Mouse (Mus musculus): ENCODE measurements at regions not wholly inside any gene's neighbourhood (a gene's known extent, or its start where the extent isn't known, plus 50 kb on each side); places are given as distances from the start of the nearest gene placed in this dataset.

DNA sequence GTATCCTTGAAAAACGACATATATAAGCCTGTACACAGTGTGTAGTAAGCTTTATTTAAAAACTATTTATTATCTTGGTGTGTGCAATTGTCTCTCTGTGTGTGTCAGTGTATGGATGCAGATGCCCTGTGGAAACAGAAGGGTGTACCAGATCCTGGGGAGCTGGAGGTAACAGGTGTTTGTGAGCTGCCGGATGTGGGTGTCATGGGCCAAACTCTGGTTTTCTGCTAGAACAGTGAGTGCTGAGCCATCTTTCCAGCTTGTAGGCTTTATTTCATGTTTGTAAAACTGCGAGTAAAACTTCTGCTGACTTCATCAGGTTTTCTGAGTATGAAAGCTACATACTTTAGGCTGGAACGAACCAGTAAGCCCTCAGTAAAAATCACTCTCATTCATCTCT is 322.3 kb upstream of the Gm5148 start:
- DNase-seq (ENCODE audit: low read depth): no peak

DNA sequence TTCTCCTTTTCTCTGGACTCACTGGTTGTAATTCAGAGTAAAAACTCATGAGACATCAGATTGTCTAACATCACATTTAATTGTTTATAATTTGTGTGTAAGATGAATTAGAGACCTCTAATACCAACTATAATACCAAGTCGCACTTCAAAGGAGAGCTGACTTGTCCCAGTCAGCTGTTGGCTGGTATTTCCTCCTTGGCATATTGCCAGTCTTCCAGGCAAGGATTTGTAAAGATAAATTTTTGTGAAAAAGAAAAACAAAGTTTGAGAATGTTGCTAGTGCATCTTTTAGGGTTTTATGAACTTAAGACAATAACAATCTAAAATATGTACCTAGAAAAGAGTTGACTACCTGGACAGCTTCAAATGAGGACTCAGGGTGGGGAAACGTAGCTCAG is 321.7 kb upstream of the Gm5148 start:
- DNase-seq (ENCODE audit: low read depth): no peak

DNA sequence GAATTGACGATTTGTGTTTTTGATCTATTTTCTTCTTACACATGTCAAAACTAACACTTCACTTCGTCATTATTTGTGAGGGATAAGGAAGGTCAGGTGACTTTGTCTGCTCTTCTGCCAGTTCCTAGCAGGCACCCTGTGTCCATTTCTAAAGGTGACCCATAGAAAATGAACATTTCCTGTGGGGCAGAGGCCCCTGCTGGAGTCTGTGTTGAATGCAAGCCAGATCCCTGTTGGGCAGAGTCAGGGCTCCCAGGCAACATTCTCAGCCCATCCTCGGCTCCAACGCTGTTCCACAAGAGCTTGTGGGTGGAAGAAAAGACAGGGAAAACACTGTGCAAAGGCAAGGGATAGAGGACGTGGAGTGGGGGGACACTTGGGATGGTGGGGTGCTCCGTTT is 321.2 kb upstream of the Gm5148 start:
- DNase-seq (ENCODE audit: low read depth): no peak

DNA sequence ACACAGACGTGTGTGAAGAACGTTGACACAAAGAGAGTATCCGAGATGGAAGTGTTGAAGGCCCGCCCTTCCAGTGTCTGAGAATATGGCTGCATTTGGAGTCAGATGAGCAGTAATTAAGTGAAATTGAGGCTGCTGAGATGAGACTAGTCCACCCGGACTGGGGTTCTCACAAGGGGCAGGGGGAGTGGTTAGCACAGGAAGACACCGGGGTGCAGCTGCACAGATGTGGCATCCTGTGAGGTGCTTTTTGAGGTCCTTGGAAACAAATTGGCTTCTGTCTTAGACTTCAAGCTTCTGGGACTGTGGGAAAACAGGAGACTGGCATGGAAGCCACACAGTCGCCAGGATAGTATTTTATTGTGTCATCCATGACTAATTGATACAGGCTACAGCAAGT is 320.0 kb upstream of the Gm5148 start:
- DNase-seq (ENCODE audit: low read depth): no peak

DNA sequence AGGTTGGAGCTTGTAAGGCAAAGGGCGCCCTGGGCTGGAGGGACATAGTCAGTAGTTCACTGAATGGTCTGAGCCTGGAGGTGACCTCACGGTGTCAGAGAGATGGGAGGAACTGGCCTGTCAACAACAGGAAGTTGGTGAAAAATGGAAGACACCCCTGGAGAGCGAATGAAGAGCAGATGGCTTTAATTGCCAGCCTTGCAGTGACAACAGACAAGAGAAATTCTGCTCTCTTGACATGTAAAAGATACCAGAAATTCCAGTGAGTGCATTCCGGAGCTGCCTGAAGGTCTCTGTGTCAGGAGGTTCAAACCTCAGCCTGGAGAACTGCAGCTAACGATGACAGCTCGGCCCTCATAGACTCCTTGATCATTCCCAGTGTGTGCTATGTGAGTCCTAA is 318.3 kb upstream of the Gm5148 start:
- no peak for DNase-seq (ENCODE audit: low read depth)

DNA sequence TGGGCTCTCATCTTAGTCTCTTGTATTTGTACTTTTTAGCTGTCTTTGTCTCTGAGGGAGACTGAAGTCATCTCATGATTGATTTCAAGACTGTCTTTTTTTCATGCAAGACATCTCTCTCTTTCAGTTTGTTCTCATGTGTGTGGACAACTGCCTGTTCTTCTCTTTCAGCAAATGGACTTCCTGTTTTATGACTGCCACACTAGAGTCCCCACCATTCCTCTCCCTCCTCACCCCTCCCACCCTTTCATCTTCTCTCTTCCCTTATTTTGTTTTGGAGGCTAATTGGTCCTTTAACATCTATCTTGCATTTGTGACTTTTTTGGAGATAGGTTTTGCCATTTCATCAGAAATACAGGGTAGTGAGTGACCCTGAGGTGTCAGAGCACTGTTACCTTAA is 311.8 kb upstream of the Gm5148 start:
- no peak for DNase-seq (ENCODE audit: low read depth)

DNA sequence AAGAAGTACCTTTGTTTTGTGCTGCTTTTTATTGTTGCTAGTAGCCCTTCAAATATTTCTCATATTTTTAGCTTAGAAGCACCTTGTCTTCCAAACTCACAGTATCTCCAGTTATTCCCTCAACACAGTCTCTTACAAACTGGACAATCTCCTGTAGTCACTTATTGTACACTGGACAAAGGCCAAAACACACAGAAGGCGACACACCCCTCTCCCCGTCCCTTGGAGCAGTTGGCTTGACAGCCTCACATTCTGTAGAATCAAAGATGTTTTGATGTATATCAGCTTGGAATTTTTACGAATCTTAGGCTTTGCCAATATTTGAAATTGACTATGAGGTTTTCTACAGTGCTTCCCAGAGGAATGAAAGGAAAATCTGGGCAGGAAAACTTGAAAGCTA is 309.8 kb upstream of the Gm5148 start:
- DNase-seq (ENCODE audit: low read depth): no peak

DNA sequence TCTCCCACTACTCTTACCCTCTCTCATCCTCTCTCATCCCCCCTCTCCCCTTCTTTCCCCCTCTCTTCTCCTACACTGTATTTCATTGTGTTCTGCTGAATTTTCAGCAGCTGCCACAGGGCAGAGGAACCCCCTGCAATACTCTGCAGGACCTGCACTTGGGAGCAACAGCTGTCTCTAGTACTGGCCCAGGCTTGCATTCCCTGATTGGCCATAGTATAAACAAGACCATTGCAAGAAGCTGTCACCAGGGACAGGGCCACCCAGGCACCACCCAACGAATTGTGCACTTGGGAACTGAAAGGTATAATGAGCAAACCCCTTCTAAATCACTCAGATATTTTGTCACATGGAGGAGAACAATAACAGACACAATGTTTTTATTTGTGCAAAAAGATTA is 290.5 kb upstream of the Gm5148 start:
- no peak for DNase-seq (ENCODE audit: low read depth)

DNA sequence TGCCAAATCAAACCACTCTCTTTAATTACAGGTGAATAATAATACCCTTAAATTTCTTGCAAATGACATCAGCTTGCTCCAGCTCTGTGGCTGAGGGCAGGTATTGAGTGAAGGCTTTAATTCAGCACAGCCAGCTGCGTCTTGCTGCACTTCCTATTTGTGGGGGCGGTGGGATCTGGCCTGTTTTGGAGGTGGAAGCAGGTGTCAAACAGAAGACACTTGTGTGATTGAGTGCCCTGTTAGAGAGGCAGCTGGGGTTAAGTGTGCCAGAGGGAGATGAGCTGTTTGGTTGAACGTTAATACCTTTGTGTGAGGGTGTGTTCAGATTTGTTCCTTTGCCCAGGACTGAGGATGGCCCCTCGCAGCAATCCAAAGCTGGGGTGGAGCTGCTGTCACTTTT is 284.9 kb upstream of the Gm5148 start:
- DNase-seq (ENCODE audit: low read depth): no peak

DNA sequence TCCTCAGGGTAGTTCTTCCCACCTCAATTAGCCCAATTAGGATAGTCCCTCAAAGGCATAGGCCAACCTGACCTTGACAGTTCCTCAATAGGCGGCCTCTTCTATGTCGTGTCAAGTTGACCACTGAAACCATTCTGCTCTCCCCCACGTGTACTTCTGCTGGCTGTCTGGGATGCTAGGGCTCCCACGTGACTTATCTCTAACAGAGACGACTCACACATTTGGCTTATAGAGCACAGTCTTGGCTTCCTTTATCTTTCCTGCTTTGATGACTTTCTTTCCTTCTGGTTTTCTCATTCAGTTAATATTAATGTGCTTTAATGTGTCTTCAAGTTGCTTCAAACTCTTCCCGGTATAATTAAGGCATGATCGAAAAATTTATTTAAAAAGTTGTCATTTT is 284.0 kb upstream of the Gm5148 start:
- no peak for DNase-seq (ENCODE audit: low read depth)

DNA sequence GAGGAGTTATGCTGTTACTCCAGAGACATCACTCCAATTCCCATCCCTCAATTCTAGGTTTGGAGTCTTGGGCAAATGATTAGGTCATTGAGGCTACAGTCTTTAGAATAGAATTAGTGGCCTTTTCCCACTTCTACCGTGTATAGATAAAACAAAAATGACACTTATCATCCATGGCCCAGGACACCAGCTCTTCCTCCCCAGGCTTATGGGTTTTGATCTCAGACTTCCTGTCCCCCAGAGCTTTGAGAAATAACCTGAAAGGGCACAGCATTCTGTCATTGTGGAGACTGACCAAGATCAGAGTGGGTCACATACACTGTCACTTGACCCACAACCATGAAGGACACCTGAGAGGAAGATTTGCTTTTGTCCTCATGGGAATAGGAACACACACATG is 283.3 kb upstream of the Gm5148 start:
- no peak for DNase-seq (ENCODE audit: low read depth)

DNA sequence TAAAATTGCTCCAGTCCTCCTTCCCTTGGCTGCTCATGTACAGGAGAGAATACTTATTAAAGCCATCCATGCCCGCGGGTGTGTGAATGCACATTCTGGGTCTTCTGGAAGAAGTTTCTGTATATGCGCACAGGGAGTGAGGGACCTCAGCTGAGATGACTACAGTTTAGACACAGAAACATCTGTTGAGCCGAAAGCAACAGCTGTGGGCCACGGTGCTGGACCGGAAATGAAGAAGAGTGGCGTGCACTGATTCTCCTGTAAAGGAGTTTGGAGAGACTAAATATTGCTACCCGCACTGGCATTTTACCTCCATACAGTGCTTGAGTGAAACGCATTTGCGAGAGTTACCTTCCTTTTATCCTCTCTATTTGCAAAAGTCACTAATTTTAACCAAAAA is 278.0 kb upstream of the Gm5148 start:
- no peak for DNase-seq (ENCODE audit: low read depth)

DNA sequence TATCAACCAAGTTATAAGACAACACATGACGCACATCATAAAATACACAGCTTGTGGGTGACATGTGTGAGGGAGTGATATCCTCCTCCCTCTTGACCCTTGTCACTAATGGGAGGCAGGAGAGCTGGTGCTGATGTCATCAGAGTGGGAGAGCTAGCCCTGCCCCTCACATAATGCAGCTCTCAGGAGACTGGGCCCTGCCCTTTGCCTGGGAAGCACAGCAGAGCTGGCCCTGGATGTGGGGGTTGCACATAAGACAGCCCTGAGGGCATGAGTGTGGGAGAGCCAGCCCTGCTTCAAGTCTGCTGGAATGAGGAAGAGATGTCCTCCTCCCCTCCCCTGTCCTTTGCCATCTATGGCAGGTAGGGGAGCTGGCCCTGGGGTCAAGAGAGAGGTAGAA is 275.5 kb upstream of the Gm5148 start:
- no peak for DNase-seq (ENCODE audit: low read depth)

DNA sequence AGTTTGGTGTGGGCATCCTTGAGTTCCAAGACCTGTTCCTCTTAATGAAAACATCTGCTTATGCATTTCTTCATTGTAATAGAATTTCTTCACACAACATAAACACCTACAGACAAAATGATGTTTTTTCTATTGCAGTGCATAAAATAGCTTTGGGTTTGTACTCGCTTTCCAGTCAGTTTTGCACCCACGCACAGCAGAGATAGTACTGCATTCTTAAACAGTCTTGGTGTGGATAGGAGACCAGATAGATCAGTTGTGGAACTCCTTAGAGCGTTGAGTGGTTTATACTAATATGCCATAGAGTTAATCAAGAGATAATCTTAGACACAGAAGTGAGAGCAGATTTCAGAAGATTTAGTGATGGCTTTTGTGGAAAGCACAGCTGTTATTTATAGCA is 273.7 kb upstream of the Gm5148 start:
- no peak for DNase-seq (ENCODE audit: low read depth)

DNA sequence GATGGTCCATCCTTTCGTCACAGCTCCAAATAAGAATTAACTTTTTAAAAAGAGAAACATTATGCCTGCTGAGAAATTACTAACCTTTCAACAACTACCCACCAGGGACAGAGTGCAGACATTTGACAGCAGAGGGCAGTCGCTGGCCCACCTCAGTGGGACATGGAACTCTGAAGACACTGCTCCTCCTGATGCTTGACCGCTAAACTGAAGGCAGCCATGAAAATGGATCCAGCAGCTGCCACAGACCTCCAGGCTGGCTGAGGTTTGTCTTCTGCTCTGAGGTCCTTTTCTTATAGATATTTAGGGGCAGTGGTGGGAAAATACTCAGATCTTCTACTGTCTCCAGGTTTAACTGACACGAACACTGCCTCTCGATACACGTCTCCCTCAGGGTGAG is 265.7 kb upstream of the Gm5148 start:
- no peak for DNase-seq (ENCODE audit: low read depth)

DNA sequence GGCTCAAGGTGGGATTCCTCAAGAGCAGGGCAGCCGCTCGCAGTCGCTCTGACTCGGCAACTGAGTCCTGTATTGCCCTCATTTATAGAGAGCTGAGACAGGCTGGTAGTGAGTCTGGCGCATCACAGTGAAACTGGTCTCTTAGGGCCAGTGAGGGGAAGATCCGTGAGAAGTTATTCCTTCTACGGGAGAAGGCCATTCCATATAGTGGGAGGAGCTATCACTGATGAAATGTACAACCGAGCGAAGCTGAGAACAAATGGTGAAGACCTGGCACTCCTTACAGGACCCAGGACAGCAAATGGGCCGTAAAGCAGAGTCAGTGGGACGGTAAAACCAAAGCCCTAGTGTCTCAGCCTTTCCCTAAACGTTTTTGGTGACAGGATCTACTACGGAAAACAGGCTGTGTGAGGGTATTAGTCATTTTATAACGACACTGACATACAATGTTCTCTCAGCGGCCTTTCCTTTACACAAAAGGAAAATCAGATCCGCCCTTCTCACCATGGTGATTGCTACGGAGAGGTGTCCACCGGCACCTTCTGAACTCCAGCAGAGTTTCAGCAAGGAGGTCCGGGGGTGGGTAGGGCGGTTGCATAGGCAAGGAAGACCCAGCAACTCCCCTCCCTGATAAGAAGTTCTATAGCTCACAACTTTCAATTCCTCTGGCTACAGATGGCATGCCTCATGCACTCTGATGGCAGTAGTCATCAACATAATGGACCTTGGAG is 263.6 kb upstream of the Gm5148 start:
- DNase-seq (ENCODE audit: low read depth): no peak

DNA sequence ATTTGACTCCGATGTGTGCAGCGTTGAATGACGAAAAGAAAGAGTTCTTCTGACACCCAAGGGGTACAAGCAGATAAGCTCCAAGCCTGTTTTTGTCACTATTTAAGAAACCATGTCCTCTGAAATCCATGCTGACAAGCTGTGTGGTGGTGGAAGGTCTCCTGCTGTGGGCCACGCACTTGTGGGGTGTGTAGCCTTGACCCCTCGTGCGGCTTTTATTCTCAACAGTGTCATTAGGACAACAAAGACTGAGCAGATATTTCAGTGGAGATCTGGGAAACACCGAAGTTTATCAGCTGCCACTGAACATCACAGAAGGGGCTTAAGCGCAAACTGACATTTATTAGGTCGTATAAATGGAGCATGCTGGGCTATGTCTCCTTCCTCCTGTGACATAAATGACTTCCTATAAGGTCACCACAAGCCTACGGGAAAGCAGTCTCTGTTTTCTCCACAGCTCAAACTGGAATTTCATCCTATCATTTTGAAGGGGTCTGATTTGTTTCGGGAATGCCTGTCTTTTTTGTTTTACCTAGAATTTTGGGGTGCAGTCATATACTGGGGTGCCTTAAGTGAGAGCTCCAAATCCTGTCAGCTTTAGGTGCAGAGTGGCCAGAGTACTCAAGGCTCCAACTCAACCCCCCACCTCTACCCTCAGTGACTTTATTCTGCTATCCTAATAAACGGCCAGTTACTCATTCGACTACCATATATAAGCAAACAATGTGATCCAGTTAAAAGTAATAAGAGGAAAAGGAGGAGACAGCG is 262.9 kb upstream of the Gm5148 start:
- no peak for DNase-seq (ENCODE audit: low read depth)

DNA sequence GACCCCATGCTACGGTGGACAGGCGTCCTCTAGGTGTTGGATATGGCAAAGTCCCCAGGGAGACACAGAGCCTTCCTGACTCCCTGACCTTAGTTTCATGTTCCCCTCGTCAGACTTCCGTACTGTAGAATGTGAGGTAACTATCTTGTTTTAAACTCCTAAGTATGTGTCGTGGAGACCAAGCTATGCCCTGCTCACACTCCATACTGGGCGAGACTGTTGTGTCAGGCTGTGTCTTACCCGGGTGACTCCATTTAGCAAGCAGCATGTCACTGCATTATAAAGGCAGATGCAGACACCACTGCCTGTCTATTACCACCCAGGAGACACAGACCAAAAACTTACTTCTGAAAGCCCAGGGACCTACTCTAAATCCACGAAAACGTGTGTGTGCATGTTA is 260.4 kb upstream of the Gm5148 start:
- no peak for DNase-seq (ENCODE audit: low read depth)

DNA sequence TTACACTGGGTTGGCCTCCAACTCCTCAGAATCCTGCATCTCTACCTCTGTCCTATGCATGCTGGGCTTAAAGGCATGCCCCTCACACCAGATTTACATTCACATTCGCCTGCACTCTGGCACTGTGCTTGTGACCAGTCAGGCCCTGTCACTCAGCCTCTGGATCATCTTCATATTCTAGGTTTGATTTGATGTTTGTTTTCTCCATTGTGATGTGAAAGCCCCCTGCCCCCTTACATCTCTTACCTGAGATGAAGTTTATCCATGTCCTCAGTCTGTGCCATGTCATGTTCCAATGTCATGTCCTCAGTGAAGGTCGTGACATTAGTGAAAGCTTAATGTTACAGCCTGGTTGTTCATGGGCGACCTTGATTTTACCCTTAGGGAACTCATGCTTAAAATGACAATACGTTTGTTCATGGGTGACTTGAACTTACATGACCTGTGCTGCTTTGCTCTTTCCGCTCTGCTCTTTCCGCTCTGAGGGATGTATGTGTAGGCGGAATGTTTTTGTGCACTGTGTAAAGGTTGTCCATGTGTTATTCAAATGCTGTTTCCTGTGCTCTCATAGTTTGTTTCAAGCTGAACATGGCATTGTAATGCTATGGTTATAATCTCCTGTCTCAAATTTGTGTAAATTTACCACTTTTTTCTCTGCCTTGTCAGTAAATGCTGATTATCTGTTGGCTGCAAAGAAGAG is 257.3 kb upstream of the Gm5148 start:
- DNase-seq (ENCODE audit: low read depth): no peak

DNA sequence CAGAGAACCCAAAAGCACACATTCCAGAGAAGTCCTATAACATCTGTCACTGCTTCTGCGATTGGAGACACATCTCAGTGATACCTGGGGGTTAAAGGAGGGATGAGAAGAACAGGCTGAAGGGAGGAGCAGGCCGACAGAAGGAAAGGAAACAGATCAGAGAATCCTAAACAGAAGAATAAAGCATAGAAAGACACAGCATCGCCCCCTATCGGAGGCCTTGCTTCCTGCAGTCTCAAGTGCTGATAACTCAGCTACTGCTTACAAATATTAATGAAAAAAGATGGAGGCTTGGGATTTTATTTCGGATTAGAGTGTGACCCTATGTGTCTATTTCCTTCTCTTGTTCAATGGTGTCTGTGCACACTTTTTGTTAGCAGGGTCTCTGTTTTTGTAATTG is 255.6 kb upstream of the Gm5148 start:
- no peak for DNase-seq (ENCODE audit: low read depth)

DNA sequence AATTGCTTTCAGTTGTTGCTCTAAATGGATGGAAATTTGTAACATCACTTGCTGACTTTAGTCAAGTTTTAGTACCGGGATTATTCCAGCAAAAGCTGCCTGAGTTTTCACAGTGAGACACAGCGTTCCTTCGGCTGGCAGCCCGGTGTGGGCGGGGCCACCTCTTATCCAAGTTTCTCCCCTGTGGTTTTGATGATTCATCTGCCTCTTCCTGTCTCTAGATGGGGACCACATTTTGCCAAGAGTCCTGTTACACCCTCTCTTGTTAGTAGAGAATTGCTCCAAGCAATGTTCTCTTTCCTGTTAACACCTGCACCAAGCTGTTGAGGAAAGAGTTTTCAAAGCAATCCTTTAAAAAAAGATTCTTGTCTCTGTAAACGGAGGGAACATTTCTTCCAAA is 254.2 kb upstream of the Gm5148 start:
- DNase-seq (ENCODE audit: low read depth): peak; percentile 54

DNA sequence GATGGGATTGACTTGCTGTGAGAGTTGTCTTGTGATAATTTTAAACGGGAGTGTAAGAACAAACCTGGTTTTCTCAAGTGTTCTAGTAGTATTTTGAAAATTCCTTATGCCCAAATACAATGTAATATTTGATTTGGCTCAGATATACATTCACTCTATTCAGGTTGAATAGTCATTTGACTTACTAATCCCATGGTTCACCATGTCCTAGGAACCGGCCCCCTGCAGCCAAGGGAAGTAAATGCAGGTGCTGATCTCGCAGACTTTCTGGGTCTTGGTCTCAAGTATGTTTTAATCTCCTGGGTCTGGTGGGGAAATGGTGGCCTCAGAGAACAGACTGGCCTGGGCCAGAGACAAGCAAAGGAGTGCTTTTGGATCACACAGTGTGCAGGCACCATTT is 253.2 kb upstream of the Gm5148 start:
- no peak for DNase-seq (ENCODE audit: low read depth)

DNA sequence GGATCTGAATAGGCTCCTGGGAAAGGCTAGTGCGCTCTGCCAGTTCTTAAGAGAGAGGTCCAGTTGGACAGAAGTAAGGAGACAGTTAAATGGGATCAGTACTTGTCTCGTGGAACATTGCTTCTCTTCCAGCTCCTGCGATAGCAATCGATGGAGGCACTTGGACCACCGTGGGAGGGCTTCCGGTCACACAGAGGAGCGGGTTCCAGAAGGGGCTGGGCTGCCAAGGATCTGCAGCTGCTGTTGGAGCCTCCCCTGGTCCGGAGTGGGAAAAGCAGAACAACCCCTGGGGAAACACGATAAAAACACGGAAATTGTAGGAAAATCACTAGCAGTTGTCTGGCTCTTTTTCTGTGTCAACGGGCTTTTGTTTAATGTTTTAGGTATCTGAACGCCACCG is 252.3 kb upstream of the Gm5148 start:
- no peak for DNase-seq (ENCODE audit: low read depth)

Data from gonadal fat pad, adult 2 months (tissue).